Mouse (Mus musculus): ENCODE results near the gene Ranbp3. TPM values are rescaled to one million over a fixed set of nuclear protein-coding genes. Genes with fewer than 3 reads are reported as not detected.
A peak's percentile ranks its signal among the peaks of the same experiment; 100 is the strongest.

Gene Ranbp3
- total and polyA plus RNA-seq, 3 experiments, result 77.9 to 86.0 (median 79.5) TPM

- no peaks in the 10 kb centered on the region for H3K36me3 ChIP-seq (replicated peaks in 1 of 2; ENCODE audit: control insufficient read depth in 1 of 2, insufficient read depth in 1 of 2, low read length in 1 of 2)
- no peak for DNase-seq (ENCODE audit: extremely low read depth)
- H3K4me3 ChIP-seq (replicated peaks in 1 of 3; ENCODE audit: low read depth in 2 of 3, low read length in 2 of 3, poor library complexity in 1 of 3), result no peak overlapping the region
- no peak overlapping the region for H3K9ac ChIP-seq (ENCODE audit: insufficient read depth, low read depth)
- H3K4me2 ChIP-seq (ENCODE audit: insufficient read depth, low read depth, poor library complexity, severe bottlenecking), result no peak overlapping the region
- H3K27ac ChIP-seq (ENCODE audit: insufficient read depth, low read depth), result no peak overlapping the region
- no peaks in the 10 kb centered on the region for H3K79me2 ChIP-seq (replicated peaks; ENCODE audit: control insufficient read depth, extremely low read depth, insufficient read depth, poor library complexity, severe bottlenecking)
- in situ Hi-C loops (cut with MboI; ENCODE audit: low pct_ligation_motif_present, low pct_unique_long_range_greater_than_20kb, low sequenced_read_pairs), result loop anchor here (10.0 kb wide), 1 partner anchor 303 kb away; no protein-coding TSS in a partner anchor
- no peak for TF ChIP-seq RCOR1 (conservative IDR thresholded peaks at IDR 0.05; ENCODE audit: low read depth, low read length)
- no peak for TF ChIP-seq JUN (IDR thresholded peaks at IDR 0.05; ENCODE audit: insufficient read depth, low read depth, low read length)
- no peak for TF ChIP-seq POLR2AphosphoS2 (IDR thresholded peaks at IDR 0.05; ENCODE audit: low read depth, low read length)
- no peak for TF ChIP-seq JUND (conservative IDR thresholded peaks at IDR 0.05; ENCODE audit: low read depth, low read length)
- no peak for TF ChIP-seq USF1 (IDR thresholded peaks at IDR 0.05; ENCODE audit: low read depth, low read length)
- peaks cover 3% of the 10 kb centered on the region for H3K9me3 ChIP-seq (replicated peaks; ENCODE audit: low read length)
- dilution Hi-C loops (cut with MboI; ENCODE audit: extremely low pct_ligation_motif_present, extremely low pct_unique_long_range_greater_than_20kb, low sequenced_read_pairs), result no loop called here
- peaks cover 0 to 7% of the 10 kb centered on the region in 2 experiments; a peak in 3 of 4 replicates for H3K4me1 ChIP-seq (ENCODE audit: control insufficient read depth in 1 of 2, insufficient read depth in 2 of 2)
- H3K27me3 ChIP-seq (replicated peaks), result peaks cover 12% of the 10 kb centered on the region
Measured at GRCm38 (mm10) chr17:56667591-56667990, 5.5 kb upstream of the Ranbp3 start.

- in situ Hi-C loops (cut with MboI; ENCODE audit: low pct_ligation_motif_present, low pct_unique_long_range_greater_than_20kb, low sequenced_read_pairs), result loop anchor here (10.0 kb wide), 1 partner anchor 304 kb away; no protein-coding TSS in a partner anchor
- peaks cover 7% of the 10 kb centered on the region for H3K27me3 ChIP-seq (replicated peaks)
- H3K4me1 ChIP-seq (ENCODE audit: control insufficient read depth in 1 of 2, insufficient read depth in 2 of 2), result peaks cover 0 to 7% of the 10 kb centered on the region in 2 experiments; a peak in 3 of 4 replicates
- peak; percentile 80 for DNase-seq (ENCODE audit: extremely low read depth)
- H3K36me3 ChIP-seq (replicated peaks in 1 of 2; ENCODE audit: control insufficient read depth in 1 of 2, insufficient read depth in 1 of 2, low read length in 1 of 2), result no peaks in the 10 kb centered on the region
- peak overlapping the region; percentile 41; the same call in 1 of the 2 replicates for H3K9ac ChIP-seq (ENCODE audit: insufficient read depth, low read depth)
- H3K4me3 ChIP-seq (replicated peaks in 1 of 3; ENCODE audit: low read depth in 2 of 3, low read length in 2 of 3, poor library complexity in 1 of 3), result peak overlapping the region in 2 of 3 experiments; percentile 16 to 56
- H3K79me2 ChIP-seq (replicated peaks; ENCODE audit: control insufficient read depth, extremely low read depth, insufficient read depth, poor library complexity, severe bottlenecking), result peaks cover 3% of the 10 kb centered on the region
- H3K9me3 ChIP-seq (replicated peaks; ENCODE audit: low read length), result peaks cover 3% of the 10 kb centered on the region
- dilution Hi-C loops (cut with MboI; ENCODE audit: extremely low pct_ligation_motif_present, extremely low pct_unique_long_range_greater_than_20kb, low sequenced_read_pairs), result no loop called here
- peak overlapping the region; percentile 85 for H3K4me2 ChIP-seq (ENCODE audit: insufficient read depth, low read depth, poor library complexity, severe bottlenecking)
- H3K27ac ChIP-seq (ENCODE audit: insufficient read depth, low read depth), result no peak overlapping the region
- no peak for TF ChIP-seq USF1 (IDR thresholded peaks at IDR 0.05; ENCODE audit: low read depth, low read length)
- no peak for TF ChIP-seq UBTF (IDR thresholded peaks at IDR 0.05; ENCODE audit: low read depth, low read length)
- TF ChIP-seq ZMIZ1 (IDR thresholded peaks at IDR 0.05; ENCODE audit: low read depth, low read length), result no peak
- peak; percentile 38; the same call in 1 of the 2 replicates for TF ChIP-seq POLR2A (IDR thresholded peaks at IDR 0.05; ENCODE audit: low read depth, low read length)
- no peak for TF ChIP-seq CHD1 (IDR thresholded peaks at IDR 0.05; ENCODE audit: low read depth, low read length)
- no peak for TF ChIP-seq TBP (conservative IDR thresholded peaks at IDR 0.05; ENCODE audit: low read depth, low read length)
- no peak; the same call in 1 of the 2 replicates for TF ChIP-seq ZC3H11A (IDR thresholded peaks at IDR 0.05; ENCODE audit: low read depth, low read length)
- no peak for TF ChIP-seq CHD2 (IDR thresholded peaks at IDR 0.05; ENCODE audit: low read length)
- TF ChIP-seq ZNF384 (IDR thresholded peaks at IDR 0.05; ENCODE audit: low read depth, low read length), result no peak
- TF ChIP-seq GABPA (IDR thresholded peaks at IDR 0.05; ENCODE audit: insufficient replicate concordance, low read depth, low read length), result no peak
- TF ChIP-seq SMC3 (IDR thresholded peaks at IDR 0.05; ENCODE audit: low read depth, low read length), result peak; percentile 76
- TF ChIP-seq IRF4 (IDR thresholded peaks at IDR 0.05; ENCODE audit: low read depth, low read length), result no peak
- no peak for TF ChIP-seq ZKSCAN1 (IDR thresholded peaks at IDR 0.05; ENCODE audit: borderline replicate concordance, low read depth, low read length)
- TF ChIP-seq MAX (IDR thresholded peaks at IDR 0.05; ENCODE audit: low read length), result peak; percentile 29; the same call in 1 of the 2 replicates
- TF ChIP-seq SIN3A (IDR thresholded peaks at IDR 0.05; ENCODE audit: low read length), result 0 out of 2 replicates have a peak, but pooled peaks have one; percentile 10
- 0 out of 2 replicates have a peak, but pooled peaks have one; percentile 28 for TF ChIP-seq TCF12 (IDR thresholded peaks at IDR 0.05; ENCODE audit: low read depth, low read length)
- TF ChIP-seq MYC (IDR thresholded peaks at IDR 0.05; ENCODE audit: low read depth, low read length), result no peak
- peak; percentile 25; the same call in 1 of the 2 replicates for TF ChIP-seq MEF2A (IDR thresholded peaks at IDR 0.05; ENCODE audit: borderline replicate concordance, low read depth, low read length)
- TF ChIP-seq ETS1 (conservative IDR thresholded peaks at IDR 0.05; ENCODE audit: low read depth, low read length), result no peak
- TF ChIP-seq JUND (conservative IDR thresholded peaks at IDR 0.05; ENCODE audit: low read depth, low read length), result no peak
- TF ChIP-seq E2F4 (IDR thresholded peaks at IDR 0.05; ENCODE audit: insufficient replicate concordance, low read depth, low read length), result no peak
- TF ChIP-seq JUN (IDR thresholded peaks at IDR 0.05; ENCODE audit: insufficient read depth, low read depth, low read length), result no peak
- TF ChIP-seq RCOR1 (conservative IDR thresholded peaks at IDR 0.05; ENCODE audit: low read depth, low read length), result no peak
- TF ChIP-seq POLR2AphosphoS2 (IDR thresholded peaks at IDR 0.05; ENCODE audit: low read depth, low read length), result no peak
- no peak for TF ChIP-seq KAT2A (IDR thresholded peaks at IDR 0.05; ENCODE audit: insufficient replicate concordance, low read length)
- TF ChIP-seq MAZ (IDR thresholded peaks at IDR 0.05; ENCODE audit: low read depth, low read length), result no peak
- TF ChIP-seq MXI1 (IDR thresholded peaks at IDR 0.05; ENCODE audit: low read depth, low read length), result peak; percentile 42
- TF ChIP-seq RAD21 (IDR thresholded peaks at IDR 0.05; ENCODE audit: low read depth, low read length), result peak; percentile 99
- TF ChIP-seq PAX5 (IDR thresholded peaks at IDR 0.05; ENCODE audit: low read length), result no peak
Measured at GRCm38 (mm10) chr17:56668384-56669144, 4.5 kb upstream of the Ranbp3 start.

All from CH12.LX (cell line).